Mouse (Mus musculus): ENCODE measurements around the gene Rpp40.

The Rpp40 gene

GRCm38 (mm10) chr13:35905879-35906481 lies at the start of gene Rpp40:
TSS of gene Rpp40 (minus strand) at chr13:35906359.
- peak; percentile 88 to 90 for DNase-seq

- DNase-seq, result no peak
Measured at GRCm38 (mm10) chr13:35949814-35950455, 43.8 kb upstream of the Rpp40 start.

GRCm38 (mm10) chr13:35947354-35948000 lies 41.3 kb upstream of the Rpp40 start:
- DNase-seq, result peak; percentile 80 to 87

- no peak for DNase-seq
Measured at GRCm38 (mm10) chr13:35946659-35947353, 40.6 kb upstream of the Rpp40 start.

- no peak for DNase-seq
Measured at GRCm38 (mm10) chr13:35940934-35941333, 34.8 kb upstream of the Rpp40 start.

- DNase-seq, result no peak
Measured at GRCm38 (mm10) chr13:35939871-35940665, 33.9 kb upstream of the Rpp40 start.

GRCm38 (mm10) chr13:35937991-35938390 lies 31.8 kb upstream of the Rpp40 start:
- no peak for DNase-seq

- DNase-seq, result no peak
Measured at GRCm38 (mm10) chr13:35911476-35911875, 5.3 kb upstream of the Rpp40 start.

GRCm38 (mm10) chr13:35905378-35905777 lies 781 bp downstream of the Rpp40 start:
- DNase-seq, result peak in 1 of 2 experiments; percentile 22

- DNase-seq, result no peak
Measured at GRCm38 (mm10) chr13:35892866-35893265, 13.3 kb downstream of the Rpp40 start.

GRCm38 (mm10) chr13:35886121-35886725 lies 19.9 kb downstream of the Rpp40 start:
- peak; percentile 35 to 52 for DNase-seq

- DNase-seq, result peak; percentile 27 to 36
Measured at GRCm38 (mm10) chr13:35880555-35881046, 25.6 kb downstream of the Rpp40 start.

GRCm38 (mm10) chr13:35879519-35879918 lies 26.6 kb downstream of the Rpp40 start:
- no peak for DNase-seq

- no peak for DNase-seq
Measured at GRCm38 (mm10) chr13:35879068-35879467, 27.1 kb downstream of the Rpp40 start.

- DNase-seq, result no peak
Measured at GRCm38 (mm10) chr13:35878282-35878681, 27.9 kb downstream of the Rpp40 start.

- DNase-seq, result no peak
Measured at GRCm38 (mm10) chr13:35875396-35875795, 30.8 kb downstream of the Rpp40 start.

GRCm38 (mm10) chr13:35871107-35871506 lies 35.1 kb downstream of the Rpp40 start:
- DNase-seq, result no peak

- no peak for DNase-seq
Measured at GRCm38 (mm10) chr13:35870659-35871058, 35.5 kb downstream of the Rpp40 start.

GRCm38 (mm10) chr13:35860916-35861315 lies 45.2 kb downstream of the Rpp40 start:
- DNase-seq, result peak; percentile 60 to 68

- DNase-seq, result no peak
Measured at GRCm38 (mm10) chr13:35857486-35857885, 48.7 kb downstream of the Rpp40 start.

- no peak for DNase-seq
Measured at GRCm38 (mm10) chr13:35852851-35853575, 53.1 kb downstream of the Rpp40 start.
